Mouse (Mus musculus) neural tube, embryonic 12.5 days (tissue): ENCODE measurements around the gene Gm49373. TPM values are rescaled to one million over a fixed set of nuclear protein-coding genes. Genes with fewer than 3 reads are reported as not detected.
"Not testable (repeated sequence)": the region's sequence is repeated elsewhere in the genome, so short reads cannot be mapped to it uniquely, and the experiment has no call there.

Source experiments
- ATAC-seq: fragments of 200-750 bp; cut with Nextera tagmentation; 2 replicates; pipeline ENCODE4 v1.8.0; 2017; ENCODE audit warnings: low read depth, mild to moderate bottlenecking, moderate TSS enrichment, moderate library complexity; ENCODE audit not compliant: low FRiP score
- H3K27ac ChIP-seq: fragments of 300-500 bp; sonication (generic); 2 replicates; pipeline ENCODE4 v1.5.1; 2016
- H3K27me3 ChIP-seq: fragments of 300-500 bp; sonication (generic); replicated peaks from 2 replicates; pipeline ENCODE4 v1.6.1; 2016; ENCODE audit warnings: mild to moderate bottlenecking
- H3K36me3 ChIP-seq: fragments of 300-500 bp; sonication (generic); 2 replicates; pipeline ENCODE4 v1.6.1; 2016; ENCODE audit warnings: mild to moderate bottlenecking
- H3K4me1 ChIP-seq: fragments of 300-500 bp; sonication (generic); 2 replicates; pipeline ENCODE4 v1.6.1; 2016
- H3K4me2 ChIP-seq: fragments of 300-500 bp; sonication (generic); replicated peaks from 2 replicates; pipeline ENCODE4 v1.6.1; 2016; ENCODE audit warnings: mild to moderate bottlenecking
- H3K4me3 ChIP-seq: fragments of 300-500 bp; sonication (generic); 2 replicates; pipeline ENCODE4 v1.5.1; 2016
- H3K9ac ChIP-seq: fragments of 300-500 bp; sonication (generic); 2 replicates; pipeline ENCODE4 v1.6.1; 2016; ENCODE audit warnings: mild to moderate bottlenecking
- H3K9me3 ChIP-seq: fragments of 300-500 bp; sonication (generic); 2 replicates; pipeline ENCODE4 v1.6.1; 2016; ENCODE audit warnings: mild to moderate bottlenecking
- WGBS: fragments of 180-500 bp; shearing (Covaris S2); methylation state at CpG from one replicate; pipeline ENCODE4 v1.1.7; 2016; 5-methylcytosine and 5-hydroxymethylcytosine counted together
- polyA plus RNA-seq: library from polyadenylated mRNA; unstranded; fragments of >200 nt; fragmentation: Nextera tagmentation; extraction: Ambion mirVana; gene quantifications from 2 replicates; pipeline ENCODE4 v1.2.1, GENCODE M21; 2016

The Gm49373 gene
- polyA plus RNA-seq, 1 experiment from 2014 or later = 1.7 TPM

DNA sequence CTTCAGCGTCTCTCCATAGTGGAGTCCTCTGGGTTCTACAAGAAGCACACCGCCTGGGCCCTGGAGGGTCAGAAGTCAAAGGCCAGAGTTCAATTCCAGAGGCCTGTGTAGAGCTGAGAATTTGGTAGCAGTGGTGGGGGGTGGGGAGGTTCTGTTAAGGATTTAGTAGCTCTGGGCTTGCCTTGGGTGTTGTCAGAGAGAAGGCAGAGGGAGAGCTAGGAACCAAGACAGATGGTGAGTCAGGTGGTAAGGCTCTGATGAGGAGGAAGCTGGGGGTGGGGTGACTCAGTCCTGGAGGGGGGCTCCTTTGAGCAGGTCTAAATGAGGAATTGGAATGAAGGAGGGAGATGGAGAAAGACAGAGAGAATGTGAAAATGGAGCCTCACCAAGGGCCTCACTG is 10.0 kb downstream of the Gm49373 start:
- no peaks in the 10 kb centered on the region for H3K27me3 ChIP-seq
- H3K27ac ChIP-seq = no peak overlapping the region
- no peak overlapping the region for H3K4me3 ChIP-seq
- H3K4me2 ChIP-seq = no peak overlapping the region
- H3K9ac ChIP-seq = no peak overlapping the region
- 91% methylated on average over 2 of the region's 2 CpGs for WGBS
- H3K4me1 ChIP-seq = no peaks in the 10 kb centered on the region
- H3K9me3 ChIP-seq = no peaks in the 10 kb centered on the region
- H3K36me3 ChIP-seq = peaks cover 44% of the 10 kb centered on the region
- no peak for ATAC-seq

GRCm38 (mm10) chr9:21051578-21051977 is 21.3 kb downstream of the Gm49373 start:
- no peaks in the 10 kb centered on the region for H3K9me3 ChIP-seq
- H3K27ac ChIP-seq = no peak overlapping the region
- no peaks in the 10 kb centered on the region for H3K27me3 ChIP-seq
- H3K4me1 ChIP-seq = no peaks in the 10 kb centered on the region
- 65% methylated on average over 10 of the region's 10 CpGs for WGBS
- no peak overlapping the region for H3K4me2 ChIP-seq
- H3K36me3 ChIP-seq = no peaks in the 10 kb centered on the region
- ATAC-seq = no peak
- no peak overlapping the region for H3K4me3 ChIP-seq
- no peak overlapping the region for H3K9ac ChIP-seq

GRCm38 (mm10) chr9:21045235-21045634 is 27.7 kb downstream of the Gm49373 start:
- H3K36me3 ChIP-seq = no peaks in the 10 kb centered on the region
- no peak overlapping the region for H3K27ac ChIP-seq
- H3K27me3 ChIP-seq = peaks cover 2% of the 10 kb centered on the region
- ATAC-seq = no peak
- H3K4me3 ChIP-seq = no peak overlapping the region
- H3K4me2 ChIP-seq = no peak overlapping the region
- no peak overlapping the region for H3K9ac ChIP-seq
- no peaks in the 10 kb centered on the region for H3K9me3 ChIP-seq
- WGBS = 82% methylated on average over 3 of the region's 3 CpGs
- H3K4me1 ChIP-seq = no peaks in the 10 kb centered on the region

DNA sequence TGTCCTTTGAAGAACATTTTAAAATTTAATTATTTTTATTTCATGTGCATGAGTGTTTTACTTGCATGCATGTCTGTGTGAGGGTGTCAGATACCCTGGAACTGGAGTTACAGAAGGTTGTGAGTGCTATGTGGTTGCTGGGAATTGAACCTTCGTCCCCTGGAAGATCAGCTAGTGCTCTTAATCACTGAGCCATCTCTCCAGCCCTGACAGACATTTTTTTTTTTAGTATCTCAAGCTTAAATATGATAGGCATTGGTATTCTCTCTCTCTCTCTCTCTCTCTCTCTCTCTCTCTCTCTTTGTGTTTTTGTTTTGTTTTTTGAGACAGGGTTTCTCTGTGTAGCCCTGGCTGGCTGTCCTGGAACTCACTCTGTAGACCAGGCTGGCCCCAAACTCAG is 28.1 kb downstream of the Gm49373 start:
- H3K36me3 ChIP-seq, H3K27me3 ChIP-seq, H3K4me3 ChIP-seq, ATAC-seq, H3K27ac ChIP-seq, H3K4me1 ChIP-seq, H3K9ac ChIP-seq, H3K4me2 ChIP-seq, H3K9me3 ChIP-seq: not testable (repeated sequence)
- WGBS = 45% methylated on average over 1 of the region's 1 CpGs

- Histone ChIP-seq H3K27ac (no peak overlapping the region), H3K9ac (no peak overlapping the region), H3K4me2 (no peak overlapping the region), H3K36me3 (no peaks in the 10 kb centered on the region), H3K4me1 (no peaks in the 10 kb centered on the region), H3K4me3 (no peak overlapping the region), H3K9me3 (peaks cover 3% of the 10 kb centered on the region; the same call in 1 of the 2 replicates), H3K27me3 (peaks cover 17% of the 10 kb centered on the region)
- ATAC-seq = no peak
- 79% methylated on average over 4 of the region's 4 CpGs for WGBS
Measured at GRCm38 (mm10) chr9:21043563-21043962, 29.3 kb downstream of the Gm49373 start.

- Histone ChIP-seq H3K36me3 (no peaks in the 10 kb centered on the region), H3K27ac (no peak overlapping the region), H3K4me3 (no peak overlapping the region), H3K9me3 (peaks cover 3% of the 10 kb centered on the region; the same call in 1 of the 2 replicates), H3K9ac (no peak overlapping the region), H3K27me3 (peaks cover 40% of the 10 kb centered on the region), H3K4me2 (no peak overlapping the region), H3K4me1 (peaks cover 16% of the 10 kb centered on the region)
- 59% methylated on average over 4 of the region's 4 CpGs for WGBS
- no peak for ATAC-seq
Measured at GRCm38 (mm10) chr9:21041308-21041707, 31.6 kb downstream of the Gm49373 start.

DNA sequence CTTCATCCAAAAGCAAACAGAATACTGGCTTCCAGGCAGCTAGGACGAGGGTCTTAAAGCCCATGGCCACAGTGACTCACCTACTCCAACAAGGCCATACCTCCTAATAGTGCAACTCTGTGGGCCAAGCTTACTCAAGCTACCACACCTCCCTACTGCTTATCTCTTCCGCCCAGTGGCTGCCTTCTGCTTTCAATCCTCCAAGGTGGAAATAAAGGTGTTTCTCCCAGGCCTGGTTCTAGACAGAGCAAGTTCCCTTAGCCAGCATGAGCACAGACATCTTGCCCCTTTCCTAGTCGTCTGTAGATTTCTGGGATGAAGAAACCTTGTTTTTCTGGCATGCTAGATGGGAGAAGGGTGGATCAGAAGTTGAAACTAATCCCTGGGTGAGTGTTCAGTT is 33.1 kb downstream of the Gm49373 start:
- H3K4me1 ChIP-seq = peaks cover 16% of the 10 kb centered on the region
- no peak for ATAC-seq
- peaks cover 3% of the 10 kb centered on the region; the same call in 1 of the 2 replicates for H3K9me3 ChIP-seq
- WGBS = 76% methylated on average over 3 of the region's 3 CpGs
- no peak overlapping the region for H3K9ac ChIP-seq
- H3K36me3 ChIP-seq = no peaks in the 10 kb centered on the region
- no peak overlapping the region for H3K4me2 ChIP-seq
- peaks cover 55% of the 10 kb centered on the region for H3K27me3 ChIP-seq
- H3K4me3 ChIP-seq = no peak overlapping the region
- no peak overlapping the region for H3K27ac ChIP-seq

- H3K27ac ChIP-seq = no peak overlapping the region
- H3K4me1 ChIP-seq = peaks cover 28% of the 10 kb centered on the region
- ATAC-seq = 0 out of 2 replicates have a peak, but pooled peaks have one; percentile 14
- 2% methylated on average over 31 of the region's 31 CpGs for WGBS
- peak overlapping the region; percentile 59 for H3K4me2 ChIP-seq
- peak overlapping the region; percentile 26; the same call in 1 of the 2 replicates for H3K9ac ChIP-seq
- peak overlapping the region; percentile 35 for H3K4me3 ChIP-seq
- H3K27me3 ChIP-seq = peaks cover 77% of the 10 kb centered on the region
- peaks cover 3% of the 10 kb centered on the region; the same call in 1 of the 2 replicates for H3K9me3 ChIP-seq
- no peaks in the 10 kb centered on the region for H3K36me3 ChIP-seq
Measured at GRCm38 (mm10) chr9:21037481-21037891, 35.4 kb downstream of the Gm49373 start.

GRCm38 (mm10) chr9:21036666-21037065 is 36.2 kb downstream of the Gm49373 start:
- Histone ChIP-seq H3K4me1 (peaks cover 36% of the 10 kb centered on the region), H3K4me3 (peak overlapping the region; percentile 35; the same call in 1 of the 2 replicates), H3K27me3 (peaks cover 85% of the 10 kb centered on the region), H3K36me3 (no peaks in the 10 kb centered on the region), H3K27ac (no peak overlapping the region), H3K4me2 (peak overlapping the region; percentile 59), H3K9me3 (peaks cover 3% of the 10 kb centered on the region; the same call in 1 of the 2 replicates), H3K9ac (0 out of 2 replicates have a peak overlapping the region, but pooled peaks have one; percentile 8)
- 1% methylated on average over 22 of the region's 22 CpGs for WGBS
- no peak for ATAC-seq

DNA sequence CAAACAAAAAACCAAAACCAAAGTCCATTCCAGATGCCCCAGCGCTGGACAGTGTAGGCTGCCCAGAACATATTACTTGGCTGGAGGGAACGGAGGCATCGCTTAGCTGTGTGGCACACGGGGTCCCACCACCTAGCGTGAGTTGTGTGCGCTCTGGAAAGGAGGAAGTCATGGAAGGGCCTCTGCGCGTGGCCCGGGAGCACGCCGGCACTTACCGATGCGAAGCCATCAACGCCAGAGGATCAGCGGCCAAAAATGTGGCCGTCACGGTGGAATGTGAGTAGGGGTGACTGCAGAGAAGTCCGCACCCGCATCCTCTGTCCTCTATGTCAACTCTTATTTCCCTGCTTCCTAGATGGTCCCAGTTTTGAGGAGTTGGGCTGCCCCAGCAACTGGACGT is 36.7 kb downstream of the Gm49373 start:
- peaks cover 41% of the 10 kb centered on the region for H3K4me1 ChIP-seq
- no peak overlapping the region for H3K4me3 ChIP-seq
- H3K9ac ChIP-seq = no peak overlapping the region
- ATAC-seq = no peak
- H3K4me2 ChIP-seq = no peak overlapping the region
- 7% methylated on average over 20 of the region's 20 CpGs for WGBS
- peaks cover 3% of the 10 kb centered on the region; the same call in 1 of the 2 replicates for H3K9me3 ChIP-seq
- no peak overlapping the region for H3K27ac ChIP-seq
- H3K27me3 ChIP-seq = peaks cover 90% of the 10 kb centered on the region
- no peaks in the 10 kb centered on the region for H3K36me3 ChIP-seq

GRCm38 (mm10) chr9:21035586-21035985 is 37.3 kb downstream of the Gm49373 start:
- Histone ChIP-seq H3K4me3 (0 out of 2 replicates have a peak overlapping the region, but pooled peaks have one; percentile 5), H3K4me1 (peaks cover 47% of the 10 kb centered on the region), H3K4me2 (no peak overlapping the region), H3K27ac (no peak overlapping the region), H3K9ac (no peak overlapping the region), H3K27me3 (peaks cover 94% of the 10 kb centered on the region), H3K9me3 (peaks cover 3% of the 10 kb centered on the region; the same call in 1 of the 2 replicates), H3K36me3 (no peaks in the 10 kb centered on the region)
- ATAC-seq = no peak
- 17% methylated on average over 9 of the region's 9 CpGs for WGBS

- WGBS = 2% methylated on average over 17 of the region's 17 CpGs
Measured at GRCm38 (mm10) chr9:21034481-21035085, 38.3 kb downstream of the Gm49373 start.

GRCm38 (mm10) chr9:21033136-21033535 is 39.8 kb downstream of the Gm49373 start:
- peak overlapping the region; percentile 84 for H3K4me2 ChIP-seq
- H3K9me3 ChIP-seq = no peaks in the 10 kb centered on the region
- H3K4me1 ChIP-seq = peaks cover 60% of the 10 kb centered on the region
- ATAC-seq = no peak
- peak overlapping the region; percentile 39 for H3K4me3 ChIP-seq
- H3K36me3 ChIP-seq = no peaks in the 10 kb centered on the region
- H3K9ac ChIP-seq = no peak overlapping the region
- no peak overlapping the region for H3K27ac ChIP-seq
- WGBS = under 1% methylated on average over 34 of the region's 34 CpGs
- H3K27me3 ChIP-seq = peaks cover 95% of the 10 kb centered on the region

More at GRCm38 (mm10) chr9:21034481-21035085, 38.3 kb downstream of the Gm49373 start:
- no peak overlapping the region for H3K9ac ChIP-seq
- H3K4me3 ChIP-seq = no peak overlapping the region
- peaks cover 54% of the 10 kb centered on the region for H3K4me1 ChIP-seq
- H3K4me2 ChIP-seq = peak overlapping the region; percentile 12; the same call in 1 of the 2 replicates
- H3K27me3 ChIP-seq = peaks cover 96% of the 10 kb centered on the region
- no peak for ATAC-seq
- H3K9me3 ChIP-seq = peaks cover 3% of the 10 kb centered on the region; the same call in 1 of the 2 replicates
- no peaks in the 10 kb centered on the region for H3K36me3 ChIP-seq
- H3K27ac ChIP-seq = no peak overlapping the region
